Mouse (Mus musculus) CH12F3 (cell line): Measurements from ENCODE around the gene Slc16a6.
"Not testable (repeated sequence)": the region's sequence is repeated elsewhere in the genome, so short reads cannot be mapped to it uniquely, and the experiment has no call there.

Experiments
- in situ Hi-C: fragments of 300-500 bp; cut with MboI; formaldehyde crosslinking; loops from 2 replicates; pipeline ENCODE4 v1.14.3; 2020; ENCODE audit warnings: low sequenced_read_pairs

Slc16a6 gene

GRCm38 (mm10) chr11:109473171-109474085 lies at the start of gene Slc16a6, which contains the start of gene Arsg:
Gene Slc16a6 (minus strand): TSS chr11:109473598.
Gene Arsg (plus strand): TSS chr11:109473374.
- in situ Hi-C loops: loop anchor here (10.0 kb wide), 1 partner anchor 91 kb away; no protein-coding TSS in a partner anchor

- in situ Hi-C loops: no loop called here
These were observed 47.6 kb upstream of the Slc16a6 start for GRCm38 (mm10) chr11:109520958-109521357.

- in situ Hi-C loops: no loop called here
These were observed 44.4 kb upstream of the Slc16a6 start for GRCm38 (mm10) chr11:109517816-109518215.

- in situ Hi-C loops: no loop called here
These were observed 43.9 kb upstream of the Slc16a6 start for GRCm38 (mm10) chr11:109517330-109517729.

- in situ Hi-C loops: no loop called here
These were observed 40.7 kb upstream of the Slc16a6 start for GRCm38 (mm10) chr11:109514064-109514612.

GRCm38 (mm10) chr11:109512995-109513675 lies 39.7 kb upstream of the Slc16a6 start:
- in situ Hi-C loops: no loop called here

GRCm38 (mm10) chr11:109507068-109507467 lies 33.7 kb upstream of the Slc16a6 start:
- in situ Hi-C loops: no loop called here

GRCm38 (mm10) chr11:109505823-109506222 lies 32.4 kb upstream of the Slc16a6 start:
- in situ Hi-C loops: no loop called here

- in situ Hi-C loops: no loop called here
These were observed 31.6 kb upstream of the Slc16a6 start for GRCm38 (mm10) chr11:109504977-109505376.

GRCm38 (mm10) chr11:109500206-109500605 lies 26.8 kb upstream of the Slc16a6 start:
- in situ Hi-C loops: no loop called here

- in situ Hi-C loops: no loop called here
These were observed 24.6 kb upstream of the Slc16a6 start for GRCm38 (mm10) chr11:109497990-109498389.

- in situ Hi-C loops: no loop called here
These were observed 23.8 kb upstream of the Slc16a6 start for GRCm38 (mm10) chr11:109496996-109497714.

- in situ Hi-C loops: no loop called here
These were observed 23.1 kb upstream of the Slc16a6 start for GRCm38 (mm10) chr11:109496475-109496993.

GRCm38 (mm10) chr11:109495771-109496474 lies 22.5 kb upstream of the Slc16a6 start:
- in situ Hi-C loops: no loop called here

GRCm38 (mm10) chr11:109494890-109495770 lies 21.7 kb upstream of the Slc16a6 start:
- in situ Hi-C loops: no loop called here

GRCm38 (mm10) chr11:109492847-109493464 lies 19.6 kb upstream of the Slc16a6 start:
- in situ Hi-C loops: not testable (repeated sequence)

GRCm38 (mm10) chr11:109491844-109492243 lies 18.4 kb upstream of the Slc16a6 start:
- in situ Hi-C loops: no loop called here

GRCm38 (mm10) chr11:109489763-109490162 lies 16.4 kb upstream of the Slc16a6 start:
- in situ Hi-C loops: no loop called here
